Mouse (Mus musculus) hindbrain, postnatal 0 days (tissue): ENCODE measurements around the gene Cdh23. TPM values are rescaled to one million over a fixed set of nuclear protein-coding genes. Genes with fewer than 3 reads are reported as not detected.

Experiments used
- ATAC-seq: fragments of 200-750 bp; cut with Nextera tagmentation; 2 replicates; pipeline ENCODE4 v1.8.0; 2017; ENCODE audit warnings: mild to moderate bottlenecking, moderate TSS enrichment, moderate library complexity
- DNase-seq: peaks from one replicate; pipeline ENCODE4 v3.0.0-alpha.2; 2015; ENCODE audit warnings: low spot score
- H3K27ac ChIP-seq: fragments of 300-500 bp; sonication (generic); 2 replicates; pipeline ENCODE4 v1.5.1; 2014; ENCODE audit warnings: mild to moderate bottlenecking
- H3K27me3 ChIP-seq: fragments of 300-500 bp; sonication (generic); 2 replicates; pipeline ENCODE4 v1.6.1; 2014; ENCODE audit warnings: low read length, mixed read lengths; ENCODE audit not compliant: insufficient read depth
- H3K36me3 ChIP-seq: fragments of 300-500 bp; sonication (generic); 2 replicates; pipeline ENCODE4 v1.6.1; 2014; ENCODE audit warnings: low read length, mixed read lengths; ENCODE audit not compliant: insufficient read depth
- H3K4me1 ChIP-seq: fragments of 300-500 bp; sonication (generic); 2 replicates; pipeline ENCODE4 v1.6.1; 2014; ENCODE audit warnings: antibody characterized with exemption, low read length, mixed read lengths; ENCODE audit not compliant: insufficient read depth
- H3K4me2 ChIP-seq: fragments of 300-500 bp; sonication (generic); 2 replicates; pipeline ENCODE4 v1.6.1; 2014; ENCODE audit warnings: low read depth, mild to moderate bottlenecking, low read length, moderate library complexity, mixed read lengths
- H3K4me3 ChIP-seq: fragments of 300-500 bp; sonication (generic); 2 replicates; pipeline ENCODE4 v1.5.1; 2014; ENCODE audit warnings: low read length
- H3K9ac ChIP-seq: fragments of 300-500 bp; sonication (generic); replicated peaks from 2 replicates; pipeline ENCODE4 v1.6.1; 2014; ENCODE audit warnings: mild to moderate bottlenecking, low read length, moderate library complexity, mixed read lengths
- H3K9me3 ChIP-seq: fragments of 300-500 bp; sonication (generic); 2 replicates; pipeline ENCODE4 v1.6.1; 2016; ENCODE audit warnings: low read length, mixed read lengths
- CTCF ChIP-seq: IDR thresholded peaks from 2 replicates; pipeline ENCODE4 v1.5.1; 2016; ENCODE audit warnings: antibody characterized with exemption, control low read depth, low read depth
- WGBS: fragments of 180-500 bp; shearing (Covaris S2); extraction: QIAGEN DNeasy Blood & Tissue Kit; methylation state at CpG from one replicate; pipeline ENCODE4 v1.1.7; 2014; 5-methylcytosine and 5-hydroxymethylcytosine counted together
- polyA plus RNA-seq: library from polyadenylated mRNA; unstranded; fragments of >200 nt; fragmentation: Nextera tagmentation; extraction: Ambion mirVana; gene quantifications from 2 replicates; pipeline ENCODE4 v1.2.1, GENCODE M21; 2015
- total RNA-seq: library from RNA; depleted of rRNA; stranded (reverse); fragments of >200 nt; gene quantifications from 2 replicates; pipeline ENCODE4 v1.2.3, GENCODE M21; 2014

The Cdh23 gene
- total and polyA plus RNA-seq, 2 experiments from 2014 or later, result 3.5 to 31.8 TPM

- H3K9me3 ChIP-seq, result no peaks in the 10 kb centered on the region
- DNase-seq, result no peak
- H3K4me1 ChIP-seq, result 0 out of 2 replicates have a peak, but pooled peaks cover 6% of the 10 kb centered on the region
- H3K4me2 ChIP-seq, result no peak overlapping the region
- H3K27ac ChIP-seq, result no peak overlapping the region
- H3K36me3 ChIP-seq, result no peaks in the 10 kb centered on the region
- TF ChIP-seq CTCF, result no peak
- no peaks in the 10 kb centered on the region for H3K27me3 ChIP-seq
- H3K4me3 ChIP-seq, result no peak overlapping the region
- H3K9ac ChIP-seq, result no peak overlapping the region
- ATAC-seq, result no peak
- 38% methylated on average over 4 of the region's 4 CpGs for WGBS
Measured at GRCm38 (mm10) chr10:60358776-60359175, 337.5 kb downstream of the Cdh23 start.

- 0 out of 2 replicates have a peak, but pooled peaks cover 6% of the 10 kb centered on the region for H3K4me1 ChIP-seq
- DNase-seq (no peak), ATAC-seq (no peak)
- TF ChIP-seq CTCF, result no peak
- H3K4me2 ChIP-seq, result no peak overlapping the region
- H3K4me3 ChIP-seq, result no peak overlapping the region
- H3K36me3 ChIP-seq, result no peaks in the 10 kb centered on the region
- 96% methylated on average over 14 of the region's 14 CpGs for WGBS
- H3K27ac ChIP-seq, result no peak overlapping the region
- H3K9ac ChIP-seq, result no peak overlapping the region
- H3K9me3 ChIP-seq, result no peaks in the 10 kb centered on the region
- no peaks in the 10 kb centered on the region for H3K27me3 ChIP-seq
Measured at GRCm38 (mm10) chr10:60357901-60358300, 338.4 kb downstream of the Cdh23 start.

GRCm38 (mm10) chr10:60357441-60357840 lies 338.8 kb downstream of the Cdh23 start:
- no peak for DNase-seq
- 85% methylated on average over 4 of the region's 4 CpGs for WGBS
- no peak for ATAC-seq
- Histone ChIP-seq H3K27ac (no peak overlapping the region), H3K36me3 (no peaks in the 10 kb centered on the region), H3K9me3 (no peaks in the 10 kb centered on the region), H3K27me3 (no peaks in the 10 kb centered on the region), H3K4me1 (0 out of 2 replicates have a peak, but pooled peaks cover 6% of the 10 kb centered on the region), H3K9ac (no peak overlapping the region), H3K4me2 (no peak overlapping the region), H3K4me3 (no peak overlapping the region)
- no peak for TF ChIP-seq CTCF

GRCm38 (mm10) chr10:60354881-60355677 lies 341.2 kb downstream of the Cdh23 start:
- DNase-seq, result no peak

GRCm38 (mm10) chr10:60354003-60354325 lies 342.3 kb downstream of the Cdh23 start:
- ATAC-seq, result no peak
- Histone ChIP-seq H3K9me3 (no peaks in the 10 kb centered on the region), H3K4me3 (no peak overlapping the region), H3K27ac (no peak overlapping the region), H3K36me3 (no peaks in the 10 kb centered on the region), H3K27me3 (no peaks in the 10 kb centered on the region), H3K4me1 (no peaks in the 10 kb centered on the region), H3K9ac (no peak overlapping the region), H3K4me2 (no peak overlapping the region)
- 90% methylated on average over 4 of the region's 4 CpGs for WGBS
- TF ChIP-seq CTCF, result no peak
- DNase-seq, result no peak

More at GRCm38 (mm10) chr10:60354881-60355677, 341.2 kb downstream of the Cdh23 start:
- no peak overlapping the region for H3K27ac ChIP-seq
- WGBS, result 73% methylated on average over 11 of the region's 11 CpGs
- H3K27me3 ChIP-seq, result no peaks in the 10 kb centered on the region
- H3K9me3 ChIP-seq, result no peaks in the 10 kb centered on the region
- ATAC-seq, result no peak
- TF ChIP-seq CTCF, result no peak
- H3K4me2 ChIP-seq, result no peak overlapping the region
- no peaks in the 10 kb centered on the region for H3K36me3 ChIP-seq
- H3K9ac ChIP-seq, result no peak overlapping the region
- no peak overlapping the region for H3K4me3 ChIP-seq
- H3K4me1 ChIP-seq, result no peaks in the 10 kb centered on the region

- Histone ChIP-seq H3K4me1 (no peaks in the 10 kb centered on the region), H3K4me2 (no peak overlapping the region), H3K4me3 (no peak overlapping the region), H3K36me3 (no peaks in the 10 kb centered on the region), H3K27me3 (no peaks in the 10 kb centered on the region), H3K9ac (no peak overlapping the region), H3K27ac (no peak overlapping the region), H3K9me3 (no peaks in the 10 kb centered on the region)
- ATAC-seq, result no peak; the same call in 1 of the 2 replicates
- DNase-seq, result no peak
- TF ChIP-seq CTCF, result no peak
- 45% methylated on average over 5 of the region's 5 CpGs for WGBS
Measured at GRCm38 (mm10) chr10:60353241-60354002, 342.9 kb downstream of the Cdh23 start.
